Mouse (Mus musculus) left cerebral cortex, postnatal 36 days (tissue): ENCODE data around the gene Slc39a2. TPM values are rescaled to one million over a fixed set of nuclear protein-coding genes. Genes with fewer than 3 reads are reported as not detected.
"Not testable (repeated sequence)": the region's sequence is repeated elsewhere in the genome, so short reads cannot be mapped to it uniquely, and the experiment has no call there.

Source experiments
- DNase-seq, 2 experiments: peaks; one replicate each; pipeline ENCODE4 v3.0.0; 2021 to 2022; ENCODE audit warnings: low spot score in 2 of 2, mixed read lengths in 1 of 2
- intact Hi-C: fragments of 180-260 bp; cut with DNase I; formaldehyde crosslinking; loops from one replicate; pipeline ENCODE4 v1.15.1; 2025
- total RNA-seq, 2 experiments: library from RNA; stranded (reverse); gene quantifications; 2 replicates each; pipeline ENCODE4 v1.2.3; 2021

Slc39a2 gene
- total RNA-seq, 2 experiments from 2014 or later = 2.6 to 8.1 TPM

DNA sequence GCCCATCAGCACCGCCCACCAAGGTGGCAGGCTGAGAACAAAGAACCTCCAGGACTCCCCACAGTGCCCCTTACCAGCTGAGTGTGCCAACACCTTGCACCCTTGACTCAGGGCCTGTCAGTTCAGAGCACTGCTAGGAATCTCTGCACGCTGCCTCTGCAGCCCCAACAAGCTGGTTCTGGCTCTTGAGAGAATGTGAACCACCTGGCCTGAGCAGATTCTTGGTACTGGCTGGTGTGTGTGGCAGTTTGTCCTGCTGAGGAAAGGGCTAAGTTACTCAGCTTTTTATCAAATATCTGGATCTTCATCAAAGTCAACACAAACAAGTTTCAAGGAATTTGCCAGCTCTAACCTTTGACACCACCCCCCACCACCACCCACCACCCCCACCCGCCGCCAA, 30.8 kb downstream of the Slc39a2 start:
- DNase-seq = no peak
- intact Hi-C loops = no loop called here

GRCm38 (mm10) chr14:51926930-51927329, 34.2 kb downstream of the Slc39a2 start:
- intact Hi-C loops, DNase-seq: not testable (repeated sequence)

DNA sequence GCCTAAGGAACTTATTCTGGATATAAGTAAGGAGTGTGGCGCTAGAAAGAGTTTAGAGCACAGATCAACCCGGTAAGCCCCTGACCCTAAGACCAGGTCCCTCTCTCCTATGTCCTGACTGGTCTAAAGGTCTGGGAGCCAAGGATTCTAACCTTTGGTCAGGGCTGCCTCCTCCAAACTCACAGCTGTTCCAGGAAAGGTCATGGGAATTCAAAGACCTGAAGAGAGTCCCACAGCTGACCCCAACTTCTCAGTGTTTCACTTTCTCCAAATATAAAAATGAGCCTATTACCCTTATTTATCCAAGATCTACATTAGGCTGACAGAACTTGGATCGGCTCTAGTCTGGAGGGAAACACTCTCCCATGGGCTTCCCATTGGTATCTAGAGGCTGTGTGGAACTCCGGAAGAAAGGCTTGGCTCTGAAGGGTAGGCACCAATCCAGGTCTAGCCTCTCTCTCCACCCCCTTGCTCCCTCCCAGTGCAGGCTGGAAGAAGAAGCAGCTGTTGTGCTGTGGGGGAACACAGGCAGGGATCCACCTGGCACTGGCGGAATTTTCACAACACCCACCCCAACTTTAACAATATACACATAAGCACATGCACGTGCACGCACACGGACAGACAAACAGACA, 36.7 kb downstream of the Slc39a2 start:
- peak; percentile 66 to 75 for DNase-seq
- intact Hi-C loops = no loop called here

- intact Hi-C loops = loop anchor here (2.0 to 5.0 kb wide), 3 partner anchors 27 to 92 kb away; partner anchors contain the start of gene Zfp219
- DNase-seq = no peak
Measured at GRCm38 (mm10) chr14:51929968-51930367, 37.3 kb downstream of the Slc39a2 start.

DNA sequence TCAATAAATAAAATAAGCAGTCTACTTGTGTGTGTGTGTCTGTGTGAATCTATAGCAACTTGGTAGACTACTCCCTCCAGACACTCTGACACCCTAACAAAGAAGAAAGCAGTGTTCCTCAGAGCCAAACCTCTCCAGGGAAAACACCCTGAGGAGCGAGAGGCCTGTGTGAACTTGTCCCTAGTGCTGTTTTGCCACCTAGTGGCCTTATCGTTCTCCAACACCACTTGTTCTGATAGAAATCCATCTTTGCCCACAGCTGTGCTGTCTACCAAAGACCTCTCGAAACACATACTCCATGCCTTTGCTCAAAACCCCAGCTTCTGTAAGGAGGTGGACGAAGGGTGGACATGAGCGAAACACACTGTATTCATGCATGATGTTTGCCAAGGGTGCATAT, 38.1 kb downstream of the Slc39a2 start:
- DNase-seq = peak; percentile 45 to 55
- intact Hi-C loops = loop anchor here (2.0 to 5.0 kb wide), 3 partner anchors 28 to 91 kb away; partner anchors contain the start of gene Zfp219

DNA sequence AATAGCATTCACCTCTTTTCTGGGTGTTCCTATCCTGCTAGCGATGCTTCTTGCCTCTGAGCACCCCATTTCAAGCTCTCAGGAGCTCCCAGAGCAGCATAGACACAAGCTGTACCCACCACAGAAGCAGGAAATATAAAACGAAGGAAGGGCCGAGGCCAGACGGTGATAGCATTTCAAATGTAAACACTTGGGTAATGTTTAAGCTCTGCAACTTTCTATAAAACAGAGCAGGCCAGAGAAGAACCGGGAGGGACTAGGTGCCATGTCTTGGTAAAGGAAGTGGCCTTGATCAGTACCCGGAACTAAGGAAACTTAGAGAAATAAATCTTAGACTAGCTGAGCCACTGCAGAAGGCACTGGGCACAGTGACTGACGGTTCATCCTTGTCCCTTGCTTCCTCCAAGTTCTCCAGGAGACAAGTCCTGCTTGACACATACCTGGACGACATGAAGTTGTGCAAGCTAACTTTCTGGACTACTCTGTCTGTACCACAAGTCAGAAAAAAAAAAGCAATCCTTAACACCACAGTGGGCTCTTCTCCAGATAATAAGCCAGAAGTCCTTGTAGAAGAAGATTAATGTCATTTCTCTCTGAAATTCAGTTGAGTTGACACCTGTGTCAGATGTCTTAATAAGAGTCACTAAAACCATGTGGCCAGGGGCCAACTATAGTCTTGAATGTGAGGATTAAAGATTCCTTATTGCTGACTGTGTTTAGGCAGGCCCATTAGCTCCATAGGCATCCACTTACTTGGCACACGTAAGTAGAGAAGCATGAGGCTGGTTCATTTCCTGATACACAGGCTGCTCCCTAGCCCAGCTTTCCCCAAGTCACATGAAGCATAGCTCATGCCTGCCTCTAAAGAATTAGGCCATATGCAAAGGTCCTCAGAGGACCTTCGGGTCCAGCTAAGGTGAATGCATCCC, 39.7 kb downstream of the Slc39a2 start:
- DNase-seq = no peak
- intact Hi-C loops = loop anchor here (5.0 kb wide), 2 partner anchors 55 to 90 kb away; partner anchors contain the start of gene Zfp219

DNA sequence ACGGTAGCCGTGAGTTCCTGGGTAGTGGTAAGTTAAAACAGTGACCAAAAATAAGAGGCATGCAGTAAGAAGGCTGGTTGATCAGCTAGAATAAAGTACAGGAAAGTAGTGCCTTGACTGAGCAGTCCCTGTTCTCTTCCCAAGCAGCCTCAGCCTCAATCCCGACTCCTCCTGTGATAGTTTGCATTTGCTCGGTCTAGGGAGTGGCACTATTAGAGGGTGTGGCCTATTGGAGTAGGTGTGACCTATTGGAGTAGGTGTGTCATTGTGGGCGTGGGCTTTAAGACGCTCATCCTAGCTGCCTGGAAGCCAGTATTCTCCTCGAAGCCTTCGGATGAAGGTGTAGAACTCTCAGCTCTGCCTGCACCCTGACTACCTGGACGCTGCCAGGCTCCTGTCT, 46.3 kb downstream of the Slc39a2 start:
- no peak for DNase-seq
- intact Hi-C loops = no loop called here

- no peak for DNase-seq
- intact Hi-C loops = no loop called here
Measured at GRCm38 (mm10) chr14:51940944-51941560, 48.4 kb downstream of the Slc39a2 start.

GRCm38 (mm10) chr14:51941577-51941976, 48.9 kb downstream of the Slc39a2 start:
- no peak for DNase-seq
- intact Hi-C loops = no loop called here

DNA sequence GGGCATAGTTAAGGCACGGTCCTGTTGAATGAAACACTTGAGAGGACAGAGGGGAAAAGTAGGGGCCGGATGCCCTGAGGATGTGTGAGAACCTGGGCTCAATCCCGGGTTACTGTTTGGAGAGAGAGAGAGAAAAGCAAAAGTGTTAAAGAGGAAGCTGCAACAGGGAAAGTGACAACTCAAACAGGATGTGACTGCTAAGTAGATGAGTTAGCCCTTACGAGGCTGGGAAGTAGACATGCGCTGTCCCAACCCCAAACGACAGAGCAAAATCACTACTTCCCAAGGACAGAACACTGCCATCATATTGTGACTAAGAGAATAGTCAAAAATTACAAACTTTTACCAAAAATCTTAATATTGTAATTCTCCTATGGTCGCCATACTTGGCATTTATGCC, 49.5 kb downstream of the Slc39a2 start:
- intact Hi-C loops = no loop called here
- no peak for DNase-seq

DNA sequence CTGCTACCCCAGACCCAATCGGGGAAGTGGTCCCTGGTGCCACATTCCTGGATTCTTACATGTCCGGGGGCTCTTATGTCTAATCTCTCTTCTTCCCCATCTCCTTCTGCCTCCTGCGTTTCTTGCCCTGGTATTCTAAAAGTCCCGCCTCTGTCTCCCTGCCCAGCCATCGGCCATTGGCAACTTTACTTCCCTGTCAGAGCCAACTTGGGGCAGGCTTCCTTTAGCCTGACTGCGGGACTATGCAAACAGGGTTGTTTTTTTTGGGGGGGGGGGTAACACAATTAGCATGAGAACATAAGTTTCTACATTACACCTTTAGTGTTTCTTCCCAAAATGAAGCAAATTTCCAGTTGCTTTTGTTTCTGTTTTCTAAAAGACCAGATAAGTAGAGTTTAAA, 50.6 kb downstream of the Slc39a2 start:
- DNase-seq = no peak
- intact Hi-C loops = no loop called here

Other genes with a start within 250 kb of the Slc39a2 start
- not detected for gene Gm17079, start 197.4 kb upstream of the Slc39a2 start, total RNA-seq
- gene Gm5800, start 175.7 kb upstream of the Slc39a2 start, total RNA-seq = not detected
- not detected for gene Ang4, start 119.3 kb upstream of the Slc39a2 start, total RNA-seq
- not detected for gene AY358078, start 92.8 kb upstream of the Slc39a2 start, total RNA-seq
- gene Ear6, start 39.2 kb upstream of the Slc39a2 start, total RNA-seq = not detected
- 10 to 100 TPM; 23.6 to 45.2 TPM for gene Mettl17, start 8.0 kb upstream of the Slc39a2 start, total RNA-seq
- gene Ndrg2, start 21.3 kb downstream of the Slc39a2 start, total RNA-seq = 100 to 1,000 TPM; 753 to 795 TPM
- not detected for gene Tppp2, start 25.5 kb downstream of the Slc39a2 start, total RNA-seq
- not detected for gene Rnase13, start 29.9 kb downstream of the Slc39a2 start, total RNA-seq
- gene Arhgef40, start 91.8 kb downstream of the Slc39a2 start, total RNA-seq = 10 to 100 TPM; 24.9 to 31.6 TPM
- gene Tmem253, start 122.8 kb downstream of the Slc39a2 start, total RNA-seq = under 1 TPM in 1 of 2 experiments, not detected in 1; 0.72 TPM
- 10 to 100 TPM; 30.1 to 39.7 TPM for gene Zfp219, start 127.8 kb downstream of the Slc39a2 start, total RNA-seq
- gene Olfr221, start 149.6 kb downstream of the Slc39a2 start, total RNA-seq = not detected
- gene Hnrnpc, start 211.1 kb downstream of the Slc39a2 start, total RNA-seq = 100 to 1,000 TPM; 199 to 225 TPM
- 1 to 10 TPM; 2.0 to 3.6 TPM for gene Rpgrip1, start 217.8 kb downstream of the Slc39a2 start, total RNA-seq